Mouse (Mus musculus) fibroblast of lung, adult 2 months (primary cell): Measurements from ENCODE around the gene Eno1.
A peak's percentile ranks its signal among the peaks of the same experiment; 100 is the strongest.
"Not testable (repeated sequence)": the region's sequence is repeated elsewhere in the genome, so short reads cannot be mapped to it uniquely, and the experiment has no call there.

Source experiments
- DNase-seq: peaks from one replicate; pipeline ENCODE4 v3.0.0-alpha.2; 2011; ENCODE audit warnings: low read depth

The Eno1 gene

DNA sequence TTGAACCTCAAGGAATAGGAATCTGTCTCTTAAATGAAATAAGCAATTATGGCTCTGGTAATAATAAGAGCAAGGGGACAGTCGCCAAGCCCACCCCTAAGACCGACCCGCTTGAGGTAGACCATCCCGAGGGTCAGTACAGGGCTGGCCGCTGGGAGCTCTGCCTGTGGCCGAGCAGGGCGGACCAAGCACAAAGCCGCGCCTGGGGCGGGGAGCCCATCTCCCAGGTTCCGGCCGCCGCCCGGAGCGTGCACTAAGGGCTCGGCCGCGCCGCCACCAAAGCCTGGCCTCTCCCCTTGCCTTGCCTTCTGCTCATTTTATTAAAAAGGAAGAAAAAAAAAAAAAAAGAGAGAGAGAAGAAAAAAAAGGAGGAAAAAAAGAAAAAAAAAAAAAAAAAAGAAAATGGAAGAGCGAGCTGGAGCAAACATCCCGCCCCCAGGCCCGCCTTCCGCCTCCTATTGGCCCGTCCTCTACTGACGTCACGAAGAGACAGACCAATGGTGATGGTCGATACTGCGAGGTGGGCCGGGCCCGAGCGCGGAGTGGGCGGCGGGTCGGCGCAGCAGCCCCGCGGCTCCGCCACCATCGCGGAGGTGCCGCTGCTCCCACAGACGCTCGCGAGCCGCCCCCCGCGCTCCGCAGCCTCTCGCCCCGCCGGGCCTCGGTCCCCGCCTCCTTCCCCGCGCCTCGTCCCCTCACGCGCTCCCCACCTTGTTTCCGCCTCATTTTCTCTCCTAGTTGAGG, 44.7 kb downstream of the Eno1 start, which contains the start of gene Rere:
Rere (plus strand) TSS at position 629 of the 744 bp plus-strand sequence.
- peak; percentile 87 for DNase-seq

DNA sequence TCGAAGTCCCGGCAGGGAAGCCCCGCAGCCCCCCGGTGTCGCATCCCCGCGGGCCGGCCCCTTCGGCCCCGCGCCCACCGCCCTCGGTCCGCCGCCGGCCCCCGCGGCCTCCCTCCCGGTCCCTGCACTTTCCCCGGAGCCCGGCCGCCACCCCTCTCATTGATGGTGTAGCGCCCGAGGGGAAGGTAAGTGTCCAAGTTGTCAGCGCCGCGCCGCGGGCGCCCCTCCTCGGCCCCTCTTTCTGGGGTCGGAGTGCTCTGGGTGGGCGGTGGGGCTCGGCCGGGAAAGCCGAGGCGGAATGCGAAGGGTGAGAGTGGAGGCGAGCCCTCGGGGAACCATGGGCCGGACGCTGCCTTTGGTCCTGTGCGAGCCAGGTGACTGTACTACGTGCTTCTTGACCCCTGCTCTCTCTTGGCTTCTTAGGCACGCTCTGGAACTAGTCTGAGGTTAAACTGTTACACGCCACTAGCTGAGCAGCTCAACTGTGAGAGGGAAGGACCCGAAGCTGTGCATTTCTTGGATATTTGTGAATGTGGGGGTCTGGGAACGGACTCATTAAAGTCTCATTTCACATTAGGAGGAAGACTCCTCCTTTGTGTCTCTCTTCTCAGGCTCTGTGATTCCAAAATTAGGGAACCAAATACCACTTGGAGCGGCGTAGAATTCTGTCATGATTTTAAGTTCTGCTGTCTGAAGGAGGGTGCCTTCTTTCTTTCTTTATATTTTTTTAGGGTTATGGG, 45.5 kb downstream of the Eno1 start:
- no peak for DNase-seq

DNA sequence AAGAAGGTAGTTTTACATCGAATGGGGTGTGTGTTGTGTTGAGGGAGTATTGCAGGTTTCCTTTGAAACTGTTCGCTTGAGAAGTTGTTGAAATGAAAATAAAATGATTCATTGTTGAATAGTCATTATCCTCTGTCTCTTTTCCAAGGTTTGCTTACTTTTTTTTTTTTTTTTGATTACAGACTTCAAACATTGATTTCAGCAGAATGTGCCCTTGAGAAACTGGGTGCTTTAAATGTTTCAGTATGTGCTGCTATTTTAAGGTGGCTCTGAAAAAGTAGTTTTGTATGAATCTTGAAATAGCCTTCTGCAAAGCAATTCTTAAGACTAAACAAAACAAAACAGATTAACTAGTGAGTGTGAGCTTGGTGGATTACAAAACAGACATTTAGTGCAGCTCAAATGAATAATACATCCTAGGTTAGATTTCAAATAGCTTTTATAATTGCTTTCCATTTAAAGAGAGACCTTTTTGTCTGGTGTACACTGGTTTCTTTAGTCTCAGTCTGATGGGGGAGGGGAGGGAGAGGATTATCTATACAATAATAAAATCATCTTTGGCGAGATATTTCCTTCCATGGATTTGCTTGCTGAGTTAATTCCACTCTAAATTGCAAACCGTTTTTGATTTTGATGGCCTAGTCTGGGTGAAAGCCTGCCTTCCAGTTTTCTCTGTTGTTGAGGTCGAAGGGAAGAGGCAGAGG, 46.3 kb downstream of the Eno1 start:
- DNase-seq: no peak

DNA sequence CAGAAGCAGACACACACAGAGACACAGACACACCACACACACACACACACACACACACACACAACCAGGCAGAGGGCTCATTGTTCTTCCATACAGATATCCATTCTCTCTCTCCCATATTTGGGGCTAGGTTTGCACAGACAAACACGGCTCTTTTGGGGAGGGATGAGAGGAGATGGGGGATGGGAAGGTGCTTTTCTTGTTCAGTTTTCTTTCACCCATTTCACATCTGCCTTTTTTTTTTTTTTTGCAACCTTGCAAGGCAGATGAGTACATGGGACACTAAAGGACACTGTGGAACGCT, 46.8 kb downstream of the Eno1 start:
- DNase-seq: no peak

DNA sequence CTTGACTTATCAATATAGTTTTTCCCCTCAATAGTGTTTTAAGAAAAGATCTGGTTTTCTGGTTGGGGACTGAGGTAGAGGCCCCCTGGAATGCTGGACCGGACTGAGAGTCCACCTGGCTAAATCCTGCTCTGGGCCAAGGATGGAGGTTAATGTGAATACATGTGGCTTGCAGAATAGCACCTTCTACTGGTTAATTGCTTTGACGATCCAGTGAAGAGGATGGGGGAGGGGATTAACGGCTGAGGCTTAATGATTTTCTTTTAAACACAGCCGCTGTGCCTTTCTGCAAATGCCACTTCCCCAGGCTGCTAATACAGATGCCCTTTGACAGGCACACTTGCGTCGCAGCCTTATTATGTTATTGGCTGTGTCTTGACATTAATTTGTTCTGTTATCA, 47.5 kb downstream of the Eno1 start:
- no peak for DNase-seq

DNA sequence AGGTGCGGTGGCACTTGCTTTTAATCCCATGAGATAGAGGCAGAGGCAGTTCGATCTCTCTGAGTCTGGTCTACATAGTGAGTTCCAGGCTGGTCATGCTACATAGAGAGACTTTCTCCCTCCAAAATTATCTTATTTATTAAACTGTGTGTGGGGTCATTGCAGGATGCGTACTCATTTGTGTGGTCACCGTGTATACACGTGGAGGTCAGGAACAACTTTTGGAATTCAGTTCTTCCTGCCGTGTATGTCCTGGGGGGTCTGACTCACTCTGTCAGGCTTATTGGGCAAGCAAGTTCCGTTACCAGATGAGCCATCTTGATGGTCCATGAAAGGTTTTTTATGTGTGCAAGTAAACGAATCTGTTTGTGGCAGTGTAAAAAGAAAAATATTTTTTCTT, 50.5 kb downstream of the Eno1 start:
- no peak for DNase-seq

DNA sequence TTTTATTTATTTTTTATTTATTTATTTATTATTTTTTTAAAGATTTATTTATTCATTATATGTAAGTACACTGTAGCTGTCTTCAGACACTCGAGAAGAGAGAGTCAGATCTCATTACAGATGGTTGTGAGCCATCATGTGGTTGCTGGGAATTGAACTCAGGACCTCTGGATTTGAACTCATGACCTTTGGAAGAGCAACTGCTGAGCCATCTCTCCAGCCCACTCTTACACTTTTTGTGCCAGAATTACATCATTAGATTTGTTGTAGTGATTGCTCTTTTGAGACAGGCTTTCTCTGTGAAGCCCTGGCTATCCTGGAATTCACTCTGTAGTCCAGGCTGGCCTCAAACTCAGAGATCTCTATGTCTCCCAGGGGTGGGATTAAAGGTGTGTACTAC, 50.9 kb downstream of the Eno1 start:
- DNase-seq: not testable (repeated sequence)

DNA sequence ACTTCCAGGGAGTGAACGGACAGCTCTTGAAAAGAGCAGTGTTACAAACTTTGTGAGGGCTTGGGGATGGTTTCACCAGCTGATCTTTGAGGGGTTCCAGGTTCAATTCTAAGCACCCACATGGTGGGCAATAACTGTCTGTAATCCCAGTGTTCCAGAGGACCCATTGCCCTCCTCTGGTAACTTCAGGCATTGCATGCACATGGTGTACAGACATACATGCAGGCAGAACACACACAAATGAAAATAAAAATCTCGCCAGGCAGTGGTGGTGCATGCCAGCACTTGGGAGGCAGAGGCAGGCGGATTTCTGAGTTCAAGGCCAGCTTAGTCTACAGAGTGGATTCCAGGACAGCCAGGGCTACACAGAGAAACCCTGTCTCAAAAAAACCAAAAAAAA, 55.4 kb downstream of the Eno1 start:
- DNase-seq: no peak

DNA sequence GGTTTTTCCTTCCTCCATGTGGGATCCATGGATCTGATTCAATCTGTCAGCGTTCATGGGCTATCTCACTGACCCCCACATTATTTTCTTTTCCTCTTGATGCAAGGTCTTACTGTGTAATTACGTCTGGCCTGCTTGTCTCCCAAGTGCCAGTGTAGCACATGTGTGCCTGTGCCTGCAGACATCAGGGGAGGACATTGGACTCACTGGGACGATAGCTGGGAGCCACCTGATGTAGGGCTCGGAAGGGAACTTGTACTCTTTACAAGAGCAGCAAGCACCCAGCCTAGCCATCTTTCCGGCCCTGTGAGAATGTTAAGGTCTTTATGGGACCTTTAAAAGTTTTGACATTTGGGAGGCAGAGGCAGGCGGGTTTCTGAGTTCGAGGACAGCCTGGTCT, 58.3 kb downstream of the Eno1 start:
- no peak for DNase-seq

DNA sequence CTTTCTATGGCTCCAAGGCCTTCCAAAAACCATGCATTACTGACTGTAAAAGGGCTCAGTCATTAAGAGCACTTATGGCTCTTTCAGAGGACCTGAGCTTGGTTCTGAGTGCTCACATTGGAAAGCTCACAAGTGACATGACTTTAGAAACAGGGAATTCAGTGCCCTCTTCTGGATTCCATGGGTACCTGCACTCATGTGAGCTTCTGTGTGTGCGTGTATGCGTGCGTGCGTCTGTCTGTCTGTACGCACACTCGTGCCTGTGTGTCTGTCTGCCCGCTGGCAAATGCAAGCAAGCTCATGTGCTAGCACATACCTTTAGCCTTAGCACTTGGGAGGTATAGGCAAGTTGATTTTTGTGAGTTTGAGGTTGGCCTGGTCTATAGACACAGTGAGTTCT, 59.4 kb downstream of the Eno1 start:
- DNase-seq: no peak
